Mouse (Mus musculus) embryonic stem cell, embryonic (primary cell): ENCODE results near the gene Cdk5r1.

Experiments used
- CTCF ChIA-PET, 4 experiments: fragments of 300-600 bp in 2 of 4; fragments of 350-600 bp in 2 of 4; sonication (Branson Sonifier 250); formaldehyde crosslinking; loops; one replicate each; lab custom pipeline; 2022; ENCODE audit warnings: inconsistent platforms in 2 of 4; lab: Charles Lee
- POLR2A ChIA-PET, 4 experiments: fragments of 300-600 bp in 2 of 4; fragments of 350-600 bp in 2 of 4; sonication (Branson Sonifier 250); formaldehyde crosslinking; loops; one replicate each; lab custom pipeline; 2022; ENCODE audit warnings: antibody characterized with exemption in 4 of 4, inconsistent platforms in 1 of 4; lab: Charles Lee

Cdk5r1 gene

DNA sequence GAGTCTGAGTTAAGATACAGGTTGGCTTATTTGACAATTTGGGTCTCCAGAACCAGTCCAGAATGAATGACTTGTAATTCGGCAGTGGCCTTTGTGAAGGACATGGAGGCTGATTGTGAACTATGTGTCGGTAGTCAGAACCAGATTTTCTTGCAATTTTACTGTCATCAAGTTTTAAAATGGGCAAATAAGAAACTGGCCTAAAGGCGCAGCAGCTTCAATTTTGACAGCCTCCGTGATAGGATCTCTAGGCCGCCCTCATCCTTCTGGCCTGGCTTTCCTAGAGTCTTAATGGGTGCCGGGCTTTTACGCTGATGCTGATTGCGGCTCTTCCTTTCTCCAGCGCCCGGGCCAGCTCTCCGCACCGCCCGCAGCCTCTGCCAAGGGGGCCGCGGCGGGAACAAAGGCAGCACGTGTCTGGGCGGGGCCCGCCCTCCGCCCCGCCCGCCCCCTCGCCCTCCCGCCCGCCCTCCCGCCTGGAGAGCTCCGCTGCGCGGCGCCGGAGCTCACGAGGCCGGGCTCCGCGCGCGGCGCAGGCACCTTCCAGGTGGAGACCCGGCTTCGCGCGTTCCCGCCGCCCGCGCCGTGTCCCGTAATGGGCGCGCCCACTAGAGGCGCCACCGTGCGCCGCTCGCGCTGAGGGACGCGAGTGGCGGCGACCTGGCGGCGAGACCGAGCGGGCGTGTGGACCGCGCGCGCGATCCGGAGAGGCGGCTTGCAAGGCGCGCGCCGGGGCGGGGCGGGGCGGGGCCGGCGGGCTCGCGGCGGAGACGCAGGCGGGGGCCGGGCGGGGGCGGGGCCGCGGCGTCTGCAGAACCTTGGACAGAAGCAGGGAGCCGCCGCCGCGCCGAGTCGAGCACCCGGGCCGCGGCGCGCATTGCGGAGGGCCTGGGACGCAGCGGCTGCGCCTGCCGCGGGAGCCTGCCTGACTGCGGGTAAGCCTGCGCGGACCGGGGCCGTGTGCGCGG lies at the start of gene Cdk5r1:
Gene Cdk5r1, plus strand, starts transcription at position 802 of the 968 bp plus-strand sequence.
- ChIA-PET CTCF (interaction anchor here (0.6 to 1.3 kb wide), 11 partner anchors 10 to 888 kb away, joined by 3 to 7 read pairs (median 3); partner anchors contain the start of gene Psmd11 (in 1 of the 4)), POLR2A (interaction anchor here (0.5 to 3.5 kb wide), 35 partner anchors 9 to 1169 kb away, joined by 3 to 44 read pairs (median 4); partner anchors contain the start of genes Zfp207 (in 3 of the 4) and Psmd11 (in 2 of the 4))

- ChIA-PET POLR2A (interaction anchor here (0.5 to 12.7 kb wide), 82 partner anchors 9 to 768 kb away, joined by 3 to 171 read pairs (median 4); partner anchors contain the start of genes Zfp207 (in 3 of the 4), Cdk5r1 (in 2 of the 4), 5730455P16Rik (in 1 of the 4) and Adap2 (in 1 of the 4)), CTCF (interaction anchor here (0.6 to 2.1 kb wide), 29 partner anchors 9 to 1184 kb away, joined by 3 to 24 read pairs (median 4); partner anchors contain the start of genes Zfp207 (in 2 of the 4), Cdk5r1 (in 1 of the 4), Crlf3 (in 1 of the 4) and Myo1d (in 1 of the 4))
These were observed 48.3 kb upstream of the Cdk5r1 start, which contains the start of gene Psmd11 for GRCm38 (mm10) chr11:80428381-80429008. Gene Psmd11 (plus strand): TSS chr11:80428615.

- ChIA-PET POLR2A (interaction anchor here (0.6 to 12.7 kb wide), 49 partner anchors 9 to 373 kb away, joined by 3 to 171 read pairs (median 5); partner anchors contain the start of genes Zfp207 (in 3 of the 4), 5730455P16Rik (in 2 of the 4), Cdk5r1 (in 1 of the 4) and Rnf135 (in 1 of the 4)), CTCF (interaction anchor here in 3 of 4 experiments (0.6 to 2.1 kb wide), 10 partner anchors 12 to 341 kb away, joined by 3 to 24 read pairs (median 4); partner anchors contain the start of gene Rnf135 (in 1 of the 3))
These were observed 47.8 kb upstream of the Cdk5r1 start for GRCm38 (mm10) chr11:80429009-80429475.

DNA sequence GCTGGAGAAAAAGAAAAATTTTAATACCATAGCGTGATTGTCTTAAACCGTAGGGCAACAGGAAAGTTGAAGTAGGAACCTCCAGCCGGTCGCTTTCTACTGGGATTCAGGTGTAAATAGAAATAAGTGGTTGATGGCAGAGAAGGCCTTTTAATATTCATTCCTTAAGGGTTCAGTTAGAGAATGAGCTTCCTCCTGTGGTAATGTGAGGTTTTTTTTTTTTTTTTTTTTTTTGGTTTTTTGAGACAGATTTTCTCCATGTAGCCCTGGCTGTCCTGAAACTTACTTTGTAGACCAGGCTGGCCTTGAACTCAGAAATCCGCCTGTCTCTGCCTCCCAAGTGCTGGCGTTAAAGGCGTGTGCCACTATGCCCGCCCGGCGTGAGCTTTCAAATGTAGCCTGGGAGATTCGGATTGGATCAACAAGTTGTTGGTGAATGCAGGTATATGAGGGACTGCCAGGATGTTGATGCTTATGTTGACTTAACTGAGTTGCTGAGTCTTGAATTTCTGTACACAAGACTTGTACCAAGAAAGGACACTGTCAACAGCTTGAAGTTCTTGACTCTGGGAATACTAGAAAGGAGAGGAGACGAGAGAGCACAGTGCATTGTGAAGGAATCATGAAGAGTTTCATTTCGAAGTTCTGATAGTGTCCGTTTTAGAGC lies 47.2 kb upstream of the Cdk5r1 start:
- ChIA-PET CTCF (interaction anchor here (0.5 to 2.1 kb wide), 10 partner anchors 11 to 342 kb away, joined by 3 to 24 read pairs (median 4); no protein-coding TSS in a partner anchor), POLR2A (interaction anchor here (0.6 to 12.7 kb wide), 51 partner anchors 9 to 566 kb away, joined by 3 to 171 read pairs (median 5); partner anchors contain the start of genes Zfp207 (in 3 of the 4), 5730455P16Rik (in 1 of the 4), Cdk5r1 (in 1 of the 4) and Rnf135 (in 1 of the 4))

DNA sequence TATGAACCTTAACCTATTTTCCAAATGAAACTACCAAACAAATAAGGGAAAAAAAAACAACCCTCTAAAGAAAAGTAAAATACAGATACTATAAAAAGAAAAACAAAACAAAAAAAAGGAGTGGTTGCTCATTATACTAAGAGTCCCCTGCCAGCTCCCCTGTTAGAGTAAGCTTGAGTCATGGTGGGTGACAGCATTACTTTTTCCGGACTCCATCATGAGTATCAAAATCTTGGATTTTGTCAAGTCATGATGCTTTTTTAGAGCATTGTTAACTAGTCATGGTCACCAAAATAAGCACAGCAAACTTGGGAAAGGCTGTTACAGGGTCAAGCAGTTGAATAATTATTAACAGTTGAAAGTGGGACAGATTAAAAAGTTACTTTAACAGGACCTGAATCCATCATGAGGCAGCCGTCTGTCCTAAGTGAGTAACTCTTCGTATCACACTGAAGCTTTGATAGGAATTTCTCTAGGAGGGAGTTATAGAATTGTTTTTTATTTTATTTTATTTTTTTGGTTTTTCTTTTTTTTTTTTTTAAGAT lies 46.4 kb upstream of the Cdk5r1 start:
- CTCF ChIA-PET: interaction anchor here in 1 of 4 experiments (0.5 kb wide), 1 partner anchor 132 kb away, joined by 3 read pairs; no protein-coding TSS in a partner anchor
- POLR2A ChIA-PET: interaction anchor here in 2 of 4 experiments (0.6 to 12.7 kb wide), 18 partner anchors 8 to 450 kb away, joined by 3 to 171 read pairs (median 10); partner anchors contain the start of gene Zfp207 (in 1 of the 2)

DNA sequence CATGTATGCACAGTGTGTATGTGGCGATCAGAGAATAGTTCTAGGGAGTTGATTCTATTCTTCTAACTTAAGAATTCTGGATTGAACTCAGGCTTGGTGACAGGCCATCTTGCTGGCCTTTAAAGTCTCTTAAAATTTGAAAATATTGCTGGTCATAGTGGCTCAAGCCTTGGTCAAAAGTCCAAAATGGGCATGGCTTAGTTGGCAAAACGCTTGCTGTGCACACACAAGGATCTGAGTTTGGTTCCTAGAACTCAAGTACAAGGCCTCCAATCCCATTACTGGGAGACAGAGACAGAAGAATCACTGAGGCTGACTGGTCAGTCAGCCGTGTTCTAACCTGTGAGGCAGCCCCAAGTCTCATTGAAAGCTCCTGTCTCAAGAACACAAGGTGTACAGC lies 29.9 kb upstream of the Cdk5r1 start:
- CTCF ChIA-PET: interaction anchor here in 1 of 4 experiments (0.9 to 2.1 kb wide), 2 partner anchors 19 to 1553 kb away, joined by 4 to 5 read pairs; partner anchors contain the start of gene Psmd11
- POLR2A ChIA-PET: interaction anchor here (0.7 to 6.1 kb wide), 13 partner anchors 9 to 63 kb away, joined by 3 to 42 read pairs (median 6); partner anchors contain the start of genes Psmd11 (in 3 of the 4) and Zfp207 (in 1 of the 4)

- CTCF ChIA-PET: no interaction called here
- POLR2A ChIA-PET: interaction anchor here in 2 of 4 experiments (0.6 to 6.1 kb wide), 14 partner anchors 7 to 67 kb away, joined by 3 to 42 read pairs (median 7); partner anchors contain the start of genes Psmd11 (in 2 of the 2) and Zfp207 (in 1 of the 2)
These were observed 27.0 kb upstream of the Cdk5r1 start for GRCm38 (mm10) chr11:80449859-80450258.

DNA sequence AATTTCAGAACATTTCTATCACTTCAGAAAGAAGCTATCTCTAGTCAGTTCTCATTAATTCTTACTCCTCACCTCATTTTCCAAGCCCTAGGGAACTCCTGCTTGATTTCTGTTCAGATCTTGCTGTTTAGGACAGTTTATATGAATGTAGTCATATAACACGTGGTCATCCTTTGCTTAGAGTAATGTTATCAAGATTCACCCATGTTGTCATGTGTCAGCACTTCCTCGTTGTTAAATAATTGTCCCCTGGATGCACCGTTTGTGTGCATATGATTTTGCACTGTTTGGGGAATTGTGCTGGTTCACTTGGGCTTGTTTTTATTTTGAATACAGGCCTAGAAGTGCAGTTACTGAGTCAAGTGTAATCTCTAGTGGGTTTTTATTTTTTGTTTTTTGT lies 24.6 kb upstream of the Cdk5r1 start:
- POLR2A ChIA-PET: interaction anchor here (0.6 to 3.3 kb wide), 18 partner anchors 8 to 439 kb away, joined by 3 to 23 read pairs (median 4); partner anchors contain the start of genes Myo1d (in 1 of the 4), Psmd11 (in 1 of the 4) and Zfp207 (in 1 of the 4)

DNA sequence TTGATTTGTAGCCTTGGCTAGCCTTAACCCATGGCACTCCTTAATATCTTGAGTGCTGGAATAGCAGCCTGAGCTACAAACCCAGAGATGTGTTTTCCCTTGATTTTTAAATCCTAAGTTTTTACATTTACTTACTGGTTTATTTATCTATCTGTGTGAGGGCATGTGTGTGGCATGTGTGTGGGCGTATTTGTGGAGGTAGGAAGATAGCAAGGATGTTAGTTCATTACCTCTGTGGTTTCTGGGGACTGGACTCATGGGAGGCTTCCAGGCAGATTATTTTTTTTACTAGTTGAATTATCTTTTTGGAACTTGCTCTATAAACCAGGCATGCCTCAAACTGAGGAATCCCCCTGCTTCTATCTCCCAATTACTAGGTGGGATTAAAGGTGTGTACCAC lies 23.6 kb upstream of the Cdk5r1 start:
- CTCF ChIA-PET: interaction anchor here in 2 of 4 experiments (0.6 to 0.7 kb wide), 2 partner anchors 46 to 121 kb away, joined by 3 read pairs; no protein-coding TSS in a partner anchor
- POLR2A ChIA-PET: interaction anchor here in 2 of 4 experiments (0.6 to 3.3 kb wide), 7 partner anchors 10 to 326 kb away, joined by 3 to 23 read pairs (median 8); partner anchors contain the start of genes Myo1d (in 1 of the 2), Psmd11 (in 1 of the 2) and Zfp207 (in 1 of the 2)

More for the DNA sequence above, 24.6 kb upstream of the Cdk5r1 start:
- CTCF ChIA-PET: interaction anchor here in 3 of 4 experiments (0.6 to 1.0 kb wide), 4 partner anchors 10 to 122 kb away, joined by 3 to 4 read pairs (median 3); no protein-coding TSS in a partner anchor

DNA sequence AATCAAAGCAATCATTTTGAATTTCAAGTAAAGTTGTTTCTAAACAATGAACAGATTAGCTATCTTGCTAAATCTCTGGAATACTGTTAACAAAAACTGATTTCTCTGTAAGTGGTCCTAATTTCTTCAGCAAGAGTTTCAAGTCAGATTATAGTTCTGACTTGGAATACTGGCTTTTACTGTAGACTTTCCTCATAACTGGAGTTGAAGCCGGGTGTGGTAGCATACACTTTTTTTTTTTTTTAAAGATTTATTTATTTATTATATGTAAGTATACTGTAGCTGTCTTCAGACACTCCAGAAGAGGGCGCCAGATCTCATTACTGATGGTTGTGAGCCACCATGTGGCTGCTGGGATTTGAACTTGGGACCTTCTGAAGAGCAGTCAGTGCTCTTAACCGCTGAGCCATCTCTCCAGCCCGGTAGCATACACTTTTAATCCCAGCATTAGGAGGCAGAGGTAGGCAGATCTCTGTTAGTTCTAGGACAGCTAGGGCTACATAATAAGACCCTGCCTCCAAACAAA lies 13.2 kb upstream of the Cdk5r1 start:
- CTCF ChIA-PET: interaction anchor here (0.6 to 1.5 kb wide), 6 partner anchors 15 to 330 kb away, joined by 3 to 7 read pairs (median 4); partner anchors contain the start of gene Psmd11 (in 1 of the 4)
- POLR2A ChIA-PET: interaction anchor here in 3 of 4 experiments (0.6 to 6.9 kb wide), 13 partner anchors 10 to 344 kb away, joined by 3 to 44 read pairs (median 4); partner anchors contain the start of genes Psmd11 (in 2 of the 3), Zfp207 (in 2 of the 3) and Cdk5r1 (in 1 of the 3)

- ChIA-PET POLR2A (interaction anchor here in 1 of 4 experiments (0.7 to 1.6 kb wide), 5 partner anchors 10 to 1721 kb away, joined by 3 to 6 read pairs (median 5); partner anchors contain the start of gene Ccnq), CTCF (interaction anchor here in 2 of 4 experiments (0.5 to 0.6 kb wide), 3 partner anchors 8 to 455 kb away, joined by 3 to 14 read pairs (median 8); no protein-coding TSS in a partner anchor)
These were observed 4.8 kb upstream of the Cdk5r1 start for GRCm38 (mm10) chr11:80471836-80472605.

DNA sequence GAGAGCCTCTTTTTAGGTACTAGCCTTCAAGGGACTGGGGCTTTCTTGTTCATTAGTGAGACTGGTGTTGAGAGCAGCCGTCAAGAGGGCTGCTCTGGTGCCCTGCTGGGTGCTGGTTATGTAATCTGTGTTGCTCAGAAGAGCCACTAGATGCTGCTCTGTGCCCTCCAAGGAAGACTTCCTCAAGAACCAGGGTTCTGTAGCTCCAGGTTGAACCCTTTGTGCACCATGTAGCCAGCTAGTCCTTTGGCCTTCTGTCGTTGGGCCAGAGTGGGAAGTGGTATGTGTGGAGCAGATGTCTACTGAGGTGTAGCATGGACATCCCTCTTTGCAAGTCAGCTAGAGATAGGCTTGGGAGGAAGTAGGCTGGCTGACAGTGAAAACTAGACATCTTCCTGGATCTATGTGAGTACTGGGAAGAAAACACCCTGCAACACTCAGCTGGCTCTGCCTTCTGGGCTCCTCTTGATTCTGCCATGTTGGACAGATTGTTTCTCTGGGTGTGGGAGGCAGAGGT lies 2.6 kb upstream of the Cdk5r1 start:
- ChIA-PET CTCF (interaction anchor here in 1 of 4 experiments (0.7 kb wide), 1 partner anchor 305 kb away, joined by 3 read pairs; the partner anchor contains the start of gene Myo1d), POLR2A (interaction anchor here in 2 of 4 experiments (1.2 to 3.5 kb wide), 10 partner anchors 9 to 91 kb away, joined by 3 to 44 read pairs (median 4); partner anchors contain the start of genes Psmd11 (in 1 of the 2) and Zfp207 (in 1 of the 2))

- ChIA-PET CTCF (interaction anchor here in 2 of 4 experiments (0.7 to 1.3 kb wide), 2 partner anchors 188 to 305 kb away, joined by 3 read pairs; partner anchors contain the start of gene Myo1d (in 1 of the 2)), POLR2A (interaction anchor here in 3 of 4 experiments (0.5 to 3.5 kb wide), 12 partner anchors 10 to 610 kb away, joined by 3 to 44 read pairs (median 4); partner anchors contain the start of genes Psmd11 (in 1 of the 3) and Zfp207 (in 1 of the 3))
These were observed 2.0 kb upstream of the Cdk5r1 start for GRCm38 (mm10) chr11:80474846-80475245.
